Mouse (Mus musculus): ENCODE data around the gene Hbp1. TPM values are rescaled to one million over a fixed set of nuclear protein-coding genes. Genes with fewer than 3 reads are reported as not detected.

Gene Hbp1
- 13.5 and 14.9 TPM in 2 replicates for polyA plus RNA-seq (2021; fragmentation: Nextera tagmentation)
- long read RNA-seq, experiment 1, transcript Hbp1-202 (11 exons, 3,142 nt): major isoform, 8 of 18 reads
- long read RNA-seq, experiment 1, partial matches to known transcripts: 8 of 18 reads
- long read RNA-seq, experiment 1, other reads (novel, unspliced or antisense): 2 of 18 reads
- long read RNA-seq, experiment 2, transcript Hbp1-201 (9 exons, 2,733 nt): minor isoform, 11 of 106 reads
- long read RNA-seq, experiment 2, transcript Hbp1-202 (11 exons, 3,142 nt): major isoform, 69 of 106 reads
- long read RNA-seq, experiment 2, partial matches to known transcripts: 11 of 106 reads
- long read RNA-seq, experiment 2, other reads (novel, unspliced or antisense): 14 of 106 reads

DNA sequence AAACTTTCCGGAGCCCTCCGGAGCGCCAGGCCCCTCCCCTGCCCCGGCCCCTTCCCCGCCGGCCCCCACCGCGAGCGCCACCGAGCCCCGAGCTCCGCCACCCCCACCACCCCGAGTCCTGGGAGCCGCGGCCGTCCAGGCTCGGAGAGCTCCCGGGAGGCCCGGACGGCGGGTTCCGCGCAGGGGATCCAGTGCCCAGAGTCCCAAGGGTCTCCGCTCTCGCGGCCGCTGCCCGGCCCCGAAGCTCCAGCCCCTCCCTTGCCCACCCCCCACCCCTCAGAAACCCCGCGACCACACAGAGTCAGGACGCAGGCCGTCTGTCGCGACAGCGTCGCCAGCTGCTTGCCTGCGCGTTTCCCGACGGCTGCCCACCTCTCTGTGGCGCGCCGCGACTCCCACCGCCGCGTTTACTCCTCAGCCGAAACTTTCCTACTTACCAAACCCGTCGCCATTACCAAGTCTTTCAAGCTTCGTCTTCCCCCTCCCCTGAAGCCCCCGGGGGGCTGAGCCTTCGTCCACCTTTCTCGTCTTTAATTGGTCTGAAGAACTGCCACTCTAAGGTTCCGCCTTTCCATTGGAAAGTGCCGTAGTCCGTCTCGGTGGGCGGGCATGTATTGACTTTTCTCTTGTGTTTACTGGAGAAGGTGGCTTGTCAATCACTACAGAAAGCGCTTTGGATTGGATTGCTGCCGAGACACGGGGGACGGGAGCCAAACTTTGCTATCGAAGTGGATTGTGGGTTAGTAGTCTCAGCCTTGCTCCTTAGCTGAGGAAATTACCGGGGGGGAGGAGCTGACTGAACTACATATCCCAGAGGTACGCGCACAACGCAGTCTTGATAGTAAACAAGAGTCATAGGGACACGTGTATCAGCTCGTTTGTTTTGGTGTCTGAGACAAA, at the start of gene Hbp1:
TSS of gene Hbp1 (minus strand) at position 777 of the 900 bp plus-strand sequence.

Other genes with a start within 250 kb of the Hbp1 start
- 37.3 and 37.5 TPM in 2 replicates for gene Gpr22, start 236.6 kb downstream of the Hbp1 start, polyA plus RNA-seq (2021; fragmentation: Nextera tagmentation)
- gene Prkar2b, start 110.8 kb upstream of the Hbp1 start, polyA plus RNA-seq (2021; fragmentation: Nextera tagmentation): 9.8 and 11.6 TPM in 2 replicates

Data from layer of hippocampus, adult 6 months (tissue).